Mouse (Mus musculus) stomach, embryonic 16.5 days (tissue): ENCODE results near the gene Mmp17. TPM values are rescaled to one million over a fixed set of nuclear protein-coding genes. Genes with fewer than 3 reads are reported as not detected.
"Not testable (repeated sequence)": the region's sequence is repeated elsewhere in the genome, so short reads cannot be mapped to it uniquely, and the experiment has no call there.

Experiments used
- ATAC-seq: fragments of 200-750 bp; cut with Nextera tagmentation; 2 replicates; pipeline ENCODE4 v1.8.0; 2017; ENCODE audit warnings: moderate number of reproducible peaks, moderate TSS enrichment; ENCODE audit not compliant: insufficient read depth, low FRiP score
- H3K27ac ChIP-seq: fragments of 300-500 bp; sonication (generic); 2 replicates; pipeline ENCODE4 v1.5.1; 2014; ENCODE audit warnings: low read length
- H3K27me3 ChIP-seq: fragments of 300-500 bp; sonication (generic); 2 replicates; pipeline ENCODE4 v1.6.1; 2014; ENCODE audit warnings: low read length, control low read depth, mixed read lengths; ENCODE audit not compliant: control insufficient read depth, insufficient read depth
- H3K36me3 ChIP-seq: fragments of 300-500 bp; sonication (generic); 2 replicates; pipeline ENCODE4 v1.6.1; 2014; ENCODE audit warnings: low read length; ENCODE audit not compliant: control insufficient read depth, insufficient read depth
- H3K4me1 ChIP-seq: fragments of 300-500 bp; sonication (generic); 2 replicates; pipeline ENCODE4 v1.6.1; 2014; ENCODE audit warnings: low read length, control low read depth, mixed read lengths; ENCODE audit not compliant: control insufficient read depth, insufficient read depth
- H3K4me2 ChIP-seq: fragments of 300-500 bp; sonication (generic); 2 replicates; pipeline ENCODE4 v1.6.1; 2014; ENCODE audit warnings: low read depth, low read length, mixed read lengths
- H3K4me3 ChIP-seq: fragments of 300-500 bp; sonication (generic); replicated peaks from 2 replicates; pipeline ENCODE4 v1.5.1; 2014; ENCODE audit warnings: mild to moderate bottlenecking, low read length
- H3K9ac ChIP-seq: fragments of 300-500 bp; sonication (generic); 2 replicates; pipeline ENCODE4 v1.6.1; 2014; ENCODE audit warnings: low read length
- H3K9me3 ChIP-seq: fragments of 300-500 bp; sonication (generic); replicated peaks from 2 replicates; pipeline ENCODE4 v1.6.1; 2016; ENCODE audit warnings: low read length, control low read depth; ENCODE audit not compliant: control insufficient read depth
- WGBS: fragments of 180-500 bp; shearing (Covaris S2); extraction: QIAGEN DNeasy Blood & Tissue Kit; methylation state at CpG from one replicate; pipeline ENCODE4 v1.1.7; 2014; 5-methylcytosine and 5-hydroxymethylcytosine counted together
- polyA plus RNA-seq: library from polyadenylated mRNA; unstranded; fragments of >200 nt; fragmentation: Nextera tagmentation; extraction: Ambion mirVana; gene quantifications from 2 replicates; pipeline ENCODE4 v1.2.1, GENCODE M21; 2015

The Mmp17 gene
- polyA plus RNA-seq, 1 experiment from 2014 or later, result 2.5 TPM

DNA sequence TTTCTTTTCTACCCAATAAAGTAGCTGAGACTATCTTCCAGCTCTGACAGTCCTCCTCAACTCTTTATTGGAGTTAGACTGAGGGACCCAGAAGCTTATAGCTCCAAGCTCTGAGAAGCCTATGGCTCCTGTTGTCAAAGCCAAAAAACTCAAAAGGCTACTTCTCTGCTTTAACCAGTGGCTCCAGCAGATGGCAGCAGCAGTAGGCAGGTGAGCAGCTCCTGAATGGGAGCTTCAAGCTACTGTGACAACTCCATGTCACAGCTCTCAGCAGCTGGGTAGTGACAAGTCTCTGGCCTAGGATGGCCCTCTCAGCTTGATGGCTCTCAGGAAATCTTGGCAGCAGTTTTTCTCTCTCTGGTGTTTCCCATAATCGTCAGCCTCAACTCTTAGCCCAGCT, 27.1 kb downstream of the Mmp17 start:
- Histone ChIP-seq H3K36me3 (no peaks in the 10 kb centered on the region), H3K27me3 (no peaks in the 10 kb centered on the region), H3K4me1 (no peaks in the 10 kb centered on the region), H3K4me2 (no peak overlapping the region), H3K9me3 (no peaks in the 10 kb centered on the region), H3K4me3 (no peak overlapping the region), H3K27ac (no peak overlapping the region), H3K9ac (no peak overlapping the region)
- ATAC-seq, result no peak
- WGBS, result 15% methylated on average over 1 of the region's 1 CpGs

DNA sequence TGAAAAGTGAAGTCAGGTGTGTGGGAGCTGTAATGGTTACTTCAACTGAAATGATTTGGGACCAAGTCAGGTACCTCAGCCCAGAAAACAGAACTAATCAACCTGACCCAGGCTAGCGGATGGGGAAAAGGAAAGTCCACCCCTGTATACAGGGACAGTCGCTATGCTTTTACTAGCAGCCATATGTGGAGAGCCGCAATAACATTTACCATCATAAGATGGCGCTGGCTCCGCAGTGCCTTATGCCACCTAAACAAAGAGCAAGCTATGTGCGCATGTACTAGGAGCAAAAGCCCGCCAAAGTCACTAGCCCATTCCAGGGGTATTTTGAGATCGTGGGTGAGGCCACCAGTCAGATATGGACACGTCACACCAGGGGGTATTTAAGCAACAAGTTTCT, 36.6 kb downstream of the Mmp17 start:
- H3K9me3 ChIP-seq, H3K27ac ChIP-seq, H3K4me2 ChIP-seq, H3K4me3 ChIP-seq, H3K9ac ChIP-seq, H3K27me3 ChIP-seq, ATAC-seq, H3K36me3 ChIP-seq, H3K4me1 ChIP-seq: not testable (repeated sequence)
- WGBS, result 57% methylated on average over 9 of the region's 9 CpGs

DNA sequence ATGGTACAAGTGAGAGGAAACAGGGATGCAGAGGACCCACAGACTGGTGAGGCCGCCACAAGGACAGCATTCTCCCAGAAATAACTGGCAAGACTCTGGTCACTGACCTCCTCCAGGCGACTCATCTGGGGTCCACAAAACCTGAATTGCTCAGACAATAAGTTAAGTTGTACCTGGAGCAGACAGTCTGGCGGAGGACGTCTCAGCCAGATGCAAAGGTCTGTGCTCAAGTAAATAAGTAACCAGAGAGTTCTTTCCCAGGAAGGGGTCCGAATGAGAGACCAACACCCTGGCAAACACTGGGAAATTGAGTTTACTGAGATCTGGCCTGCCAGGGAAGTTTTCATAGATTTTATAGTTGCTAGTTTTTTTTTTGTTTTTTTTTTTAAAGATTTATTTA, 37.4 kb downstream of the Mmp17 start:
- H3K4me1 ChIP-seq, result no peaks in the 10 kb centered on the region
- no peaks in the 10 kb centered on the region for H3K9me3 ChIP-seq
- H3K27me3 ChIP-seq, result no peaks in the 10 kb centered on the region
- no peak for ATAC-seq
- no peak overlapping the region for H3K4me2 ChIP-seq
- H3K4me3 ChIP-seq, result no peak overlapping the region
- 66% methylated on average over 5 of the region's 5 CpGs for WGBS
- no peak overlapping the region for H3K27ac ChIP-seq
- no peak overlapping the region for H3K9ac ChIP-seq
- H3K36me3 ChIP-seq, result no peaks in the 10 kb centered on the region

DNA sequence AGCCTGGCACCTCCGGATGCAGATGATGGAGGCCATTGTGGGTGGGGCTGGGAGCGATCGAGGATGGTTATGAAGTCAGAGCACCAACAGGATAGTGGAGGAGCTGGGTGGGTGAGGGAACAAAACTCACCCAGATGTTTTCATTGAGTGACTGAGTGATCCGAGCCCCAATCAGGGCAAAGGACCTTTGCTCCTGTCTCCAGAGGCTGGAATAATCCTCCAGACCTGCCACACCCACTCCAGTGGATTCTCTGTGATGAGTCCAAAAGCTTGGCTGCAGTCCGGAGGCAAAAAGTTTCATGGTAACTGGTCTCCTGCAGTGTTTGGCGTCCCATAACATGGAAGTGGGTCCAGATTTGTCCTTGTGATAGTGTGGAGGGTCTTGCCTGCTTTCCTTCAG, 42.1 kb downstream of the Mmp17 start:
- 82% methylated on average over 6 of the region's 6 CpGs for WGBS
- Histone ChIP-seq H3K4me2 (no peak overlapping the region), H3K4me3 (no peak overlapping the region), H3K36me3 (no peaks in the 10 kb centered on the region), H3K4me1 (no peaks in the 10 kb centered on the region), H3K9me3 (no peaks in the 10 kb centered on the region), H3K27me3 (no peaks in the 10 kb centered on the region), H3K27ac (no peak overlapping the region), H3K9ac (no peak overlapping the region)
- no peak for ATAC-seq

DNA sequence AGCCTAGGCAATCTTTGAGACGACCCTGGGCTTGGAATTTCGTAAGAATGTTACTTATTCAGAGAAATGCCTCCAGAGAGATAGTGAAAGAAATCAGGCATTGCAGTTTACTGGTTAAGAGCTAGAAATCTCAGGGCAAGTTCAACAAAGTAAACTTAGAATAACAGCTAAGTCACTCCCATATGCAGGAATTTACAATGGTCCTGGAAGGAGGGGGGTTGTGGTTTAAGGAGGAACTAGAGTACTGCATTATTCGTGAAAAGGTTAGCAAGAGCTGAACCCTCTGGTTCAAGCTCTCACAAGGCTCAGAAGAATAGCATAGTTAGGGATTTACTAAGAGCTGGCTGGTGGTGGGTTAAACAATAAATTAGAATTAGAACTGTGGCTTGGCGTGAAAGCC, 42.6 kb downstream of the Mmp17 start:
- not testable (repeated sequence) for H3K4me1 ChIP-seq, H3K27ac ChIP-seq, H3K27me3 ChIP-seq, ATAC-seq, H3K36me3 ChIP-seq, H3K4me3 ChIP-seq, H3K4me2 ChIP-seq, H3K9me3 ChIP-seq, H3K9ac ChIP-seq
- 72% methylated on average over 4 of the region's 4 CpGs for WGBS

DNA sequence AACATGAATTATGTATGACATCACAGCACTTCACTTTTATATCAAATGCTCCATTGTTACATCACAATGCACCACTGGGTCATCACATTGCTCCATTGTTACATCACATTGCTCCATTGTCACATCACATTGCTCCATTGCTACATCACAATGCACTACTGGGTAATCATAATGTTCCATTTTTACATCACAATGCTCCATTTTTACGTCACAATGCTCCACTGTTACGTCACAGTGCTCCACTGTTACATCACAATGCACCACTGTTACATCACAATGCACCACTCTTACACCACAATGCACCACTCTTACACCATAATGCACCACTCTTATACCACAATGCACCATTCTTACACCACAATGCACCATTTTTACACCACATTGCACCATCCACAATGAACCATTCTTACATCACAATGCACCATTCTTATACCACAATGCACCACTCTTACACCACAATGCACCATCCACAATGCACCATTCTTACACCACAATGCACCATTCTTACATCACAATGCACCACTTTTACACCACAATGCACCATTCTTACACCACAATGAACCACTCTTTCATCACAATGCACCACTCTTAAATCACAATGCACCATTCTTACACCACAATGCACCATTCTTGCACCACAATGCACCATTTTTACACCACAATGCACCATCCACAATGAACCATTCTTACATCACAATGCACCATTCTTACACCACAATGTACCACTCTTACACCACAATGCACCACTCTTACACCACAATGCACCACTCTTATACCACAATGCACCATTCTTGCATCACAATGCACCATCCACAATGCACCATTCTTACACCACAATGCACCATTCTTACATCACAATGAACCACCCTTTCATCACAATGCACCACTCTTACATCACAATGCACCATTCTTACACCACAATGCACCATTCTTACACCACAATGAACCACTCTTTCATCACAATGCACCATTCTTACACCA, 48.6 kb downstream of the Mmp17 start:
- 87% methylated on average over 2 of the region's 2 CpGs for WGBS
- not testable (repeated sequence) for H3K4me3 ChIP-seq

DNA sequence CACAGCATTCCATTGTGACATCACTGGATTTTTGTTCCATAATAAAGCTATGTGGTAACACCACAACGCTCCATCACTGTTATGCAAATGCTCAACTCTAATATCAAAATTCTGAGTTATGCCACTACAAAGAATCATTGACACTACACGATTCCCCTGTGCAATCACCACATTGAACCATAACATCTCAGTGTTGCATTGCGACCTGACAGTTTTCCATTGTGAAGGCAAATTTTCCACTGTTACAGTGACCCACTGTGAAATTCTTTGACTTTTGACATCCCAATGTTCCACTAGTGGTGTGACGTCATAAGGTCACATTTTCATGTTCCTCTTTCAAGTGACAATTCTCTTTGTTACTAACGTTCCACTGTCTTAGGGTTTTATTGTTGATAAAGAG, 66.9 kb downstream of the Mmp17 start:
- no peak for ATAC-seq
- H3K27ac ChIP-seq, result no peak overlapping the region
- no peak overlapping the region for H3K4me3 ChIP-seq
- H3K36me3 ChIP-seq, result peaks cover 3% of the 10 kb centered on the region; the same call in 1 of the 2 replicates
- no peaks in the 10 kb centered on the region for H3K4me1 ChIP-seq
- no peak overlapping the region for H3K9ac ChIP-seq
- H3K27me3 ChIP-seq, result no peaks in the 10 kb centered on the region
- 95% methylated on average over 5 of the region's 5 CpGs for WGBS
- no peaks in the 10 kb centered on the region for H3K9me3 ChIP-seq
- no peak overlapping the region for H3K4me2 ChIP-seq

More for the DNA sequence above, 48.6 kb downstream of the Mmp17 start:
- H3K36me3 ChIP-seq, H3K9ac ChIP-seq, H3K9me3 ChIP-seq, ATAC-seq, H3K27me3 ChIP-seq, H3K4me2 ChIP-seq, H3K4me1 ChIP-seq, H3K27ac ChIP-seq: not testable (repeated sequence)

DNA sequence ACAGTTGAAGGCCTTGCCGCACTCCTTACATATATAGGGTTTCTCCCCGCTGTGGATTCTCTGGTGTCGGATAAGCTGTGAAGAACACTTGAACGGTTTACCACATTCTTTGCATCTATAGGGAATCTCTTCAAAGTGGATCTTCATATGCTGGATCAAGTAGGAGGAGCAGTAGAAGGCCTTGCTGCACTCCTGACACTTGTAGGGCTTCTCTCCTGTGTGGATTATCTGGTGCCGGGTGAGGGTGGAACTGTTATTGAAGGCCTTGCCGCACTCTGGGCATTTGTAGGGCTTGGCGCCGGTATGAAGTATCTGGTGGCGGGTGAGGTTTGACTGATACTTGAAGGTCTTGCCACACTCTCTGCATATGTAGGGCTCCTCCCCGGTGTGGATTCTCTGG, 73.0 kb downstream of the Mmp17 start:
- Histone ChIP-seq H3K4me2 (no peak overlapping the region), H3K9ac (no peak overlapping the region), H3K27me3 (no peaks in the 10 kb centered on the region), H3K36me3 (peaks cover 20% of the 10 kb centered on the region; the same call in 1 of the 2 replicates), H3K9me3 (no peaks in the 10 kb centered on the region), H3K4me3 (no peak overlapping the region), H3K27ac (no peak overlapping the region), H3K4me1 (no peaks in the 10 kb centered on the region)
- 97% methylated on average over 10 of the region's 10 CpGs for WGBS
- no peak for ATAC-seq

DNA sequence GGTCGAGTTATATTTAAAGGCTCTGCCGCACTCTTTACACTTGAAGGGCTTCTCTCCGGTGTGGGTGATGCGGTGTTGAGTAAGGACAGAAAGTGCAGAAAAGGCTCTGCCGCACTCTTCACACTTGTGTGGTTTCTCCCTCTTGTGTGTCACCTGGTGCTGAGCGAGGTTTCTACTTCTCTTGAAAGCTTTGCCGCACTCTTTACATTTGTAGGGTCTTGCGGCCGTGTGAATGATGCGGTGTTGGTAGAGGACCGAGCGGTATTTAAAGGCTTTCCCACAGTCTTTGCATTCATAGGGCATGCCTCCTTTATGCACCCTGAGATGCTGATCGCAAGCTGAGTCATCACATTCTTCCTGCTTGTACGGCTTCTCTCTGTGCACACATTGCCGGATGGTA, 74.0 kb downstream of the Mmp17 start:
- H3K27me3 ChIP-seq, result no peaks in the 10 kb centered on the region
- no peak for ATAC-seq
- H3K9ac ChIP-seq, result no peak overlapping the region
- H3K36me3 ChIP-seq, result peaks cover 18% of the 10 kb centered on the region; the same call in 1 of the 2 replicates
- no peaks in the 10 kb centered on the region for H3K4me1 ChIP-seq
- no peak overlapping the region for H3K27ac ChIP-seq
- no peak overlapping the region for H3K4me3 ChIP-seq
- WGBS, result 93% methylated on average over 15 of the region's 15 CpGs
- no peaks in the 10 kb centered on the region for H3K9me3 ChIP-seq
- no peak overlapping the region for H3K4me2 ChIP-seq
